Mouse (Mus musculus) cerebellum, postnatal 25 days (tissue): Measurements from ENCODE around the gene Dnmt1.

Experiments
- DNase-seq, 2 experiments: peaks; one replicate each; pipeline ENCODE4 v3.0.0; 2021; ENCODE audit warnings: mixed read lengths in 2 of 2

The Dnmt1 gene

DNA sequence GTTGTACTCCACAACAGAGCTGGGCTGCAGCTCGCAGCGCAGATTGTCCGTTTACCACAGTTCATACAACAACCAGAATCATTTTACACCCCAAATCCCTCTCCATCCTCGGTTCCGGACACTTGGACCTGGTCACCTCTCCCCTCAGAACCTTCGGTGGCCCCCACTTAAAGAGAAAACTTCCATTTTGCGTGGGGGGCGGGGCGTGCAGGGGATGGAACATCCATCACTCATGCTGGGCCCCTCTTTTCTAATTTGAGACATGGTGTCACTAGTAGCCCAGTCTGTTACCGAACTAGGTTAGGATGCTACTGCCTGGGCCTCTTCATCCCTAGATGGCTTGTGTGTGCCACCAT is 81.0 kb downstream of the Dnmt1 start:
- DNase-seq = peak in 1 of 2 experiments; percentile 66

DNA sequence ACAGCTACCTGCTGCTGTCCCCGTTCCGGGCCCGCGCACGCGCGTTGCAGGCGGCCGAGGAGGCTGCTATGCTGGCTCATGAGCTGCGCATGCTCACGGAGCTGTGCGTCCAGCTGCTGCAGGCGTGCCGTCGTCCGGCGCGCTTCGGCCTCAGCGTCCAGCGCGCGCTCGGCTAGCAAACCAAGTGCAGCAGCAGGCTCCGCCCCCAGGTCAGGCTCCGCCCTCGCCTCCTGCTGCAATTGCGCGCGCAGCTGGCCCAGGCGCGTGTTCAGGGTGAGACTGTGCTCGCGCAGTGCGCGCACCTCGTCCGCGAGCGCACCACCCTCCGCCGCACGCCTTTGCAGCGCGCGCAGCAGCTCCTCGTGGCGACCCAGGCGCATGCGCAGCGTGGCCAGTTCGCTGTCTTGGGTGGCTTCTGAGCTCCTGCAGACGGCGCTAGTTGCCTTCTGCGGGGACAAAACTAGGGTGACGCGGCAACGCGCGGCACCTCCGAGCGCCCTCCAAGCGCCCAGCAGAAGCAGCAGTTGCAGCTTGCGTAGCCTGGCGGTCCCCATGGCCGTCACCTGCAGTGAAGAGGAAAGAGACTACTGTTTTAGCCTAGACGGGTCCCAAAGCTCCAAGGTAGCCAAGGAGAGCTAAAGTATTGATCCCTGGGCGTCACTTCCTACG is 81.5 kb downstream of the Dnmt1 start:
- peak; percentile 100 for DNase-seq

DNA sequence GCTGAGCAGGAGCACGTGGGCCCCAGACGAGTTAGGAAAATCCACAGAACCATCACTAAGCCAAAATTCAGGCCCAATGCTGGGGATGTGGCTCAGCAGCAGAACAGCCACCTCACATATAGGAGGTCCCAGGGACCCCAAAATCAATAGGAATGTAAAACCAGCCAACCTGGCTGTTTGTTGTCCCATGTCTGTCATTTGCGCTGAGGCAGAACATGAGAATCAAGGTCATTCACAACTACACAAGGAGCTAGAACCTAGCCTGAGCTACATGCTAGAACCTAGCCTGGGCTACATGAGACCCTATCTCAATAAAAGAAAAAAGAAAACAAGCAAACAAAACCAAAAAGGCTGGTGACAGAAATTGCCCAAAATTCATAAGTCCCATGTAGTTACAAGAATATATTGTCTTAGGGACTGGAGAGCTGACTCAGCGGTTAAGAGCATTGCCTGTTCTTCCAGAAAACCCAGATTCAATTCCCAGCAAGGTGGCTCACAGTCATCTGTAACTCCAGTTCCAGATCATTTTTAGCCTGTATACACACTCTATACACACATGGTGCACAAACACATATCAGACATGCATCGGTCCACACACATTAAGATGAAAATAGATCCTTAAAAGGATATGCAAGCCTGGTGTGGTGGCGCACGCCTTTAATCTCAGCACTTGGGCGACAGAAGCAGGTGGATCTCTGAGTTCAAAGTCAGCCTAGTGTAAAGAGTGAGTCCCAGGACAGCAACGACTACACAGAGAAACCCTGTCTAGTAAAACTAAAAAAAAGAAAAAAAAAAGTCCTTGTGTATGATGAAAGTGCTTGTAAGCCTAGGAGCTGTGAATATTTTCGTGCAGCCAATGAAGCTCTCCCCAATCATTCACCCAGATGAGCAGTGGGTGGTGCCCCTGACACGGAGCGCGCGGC is 82.3 kb downstream of the Dnmt1 start:
- DNase-seq = no peak

DNA sequence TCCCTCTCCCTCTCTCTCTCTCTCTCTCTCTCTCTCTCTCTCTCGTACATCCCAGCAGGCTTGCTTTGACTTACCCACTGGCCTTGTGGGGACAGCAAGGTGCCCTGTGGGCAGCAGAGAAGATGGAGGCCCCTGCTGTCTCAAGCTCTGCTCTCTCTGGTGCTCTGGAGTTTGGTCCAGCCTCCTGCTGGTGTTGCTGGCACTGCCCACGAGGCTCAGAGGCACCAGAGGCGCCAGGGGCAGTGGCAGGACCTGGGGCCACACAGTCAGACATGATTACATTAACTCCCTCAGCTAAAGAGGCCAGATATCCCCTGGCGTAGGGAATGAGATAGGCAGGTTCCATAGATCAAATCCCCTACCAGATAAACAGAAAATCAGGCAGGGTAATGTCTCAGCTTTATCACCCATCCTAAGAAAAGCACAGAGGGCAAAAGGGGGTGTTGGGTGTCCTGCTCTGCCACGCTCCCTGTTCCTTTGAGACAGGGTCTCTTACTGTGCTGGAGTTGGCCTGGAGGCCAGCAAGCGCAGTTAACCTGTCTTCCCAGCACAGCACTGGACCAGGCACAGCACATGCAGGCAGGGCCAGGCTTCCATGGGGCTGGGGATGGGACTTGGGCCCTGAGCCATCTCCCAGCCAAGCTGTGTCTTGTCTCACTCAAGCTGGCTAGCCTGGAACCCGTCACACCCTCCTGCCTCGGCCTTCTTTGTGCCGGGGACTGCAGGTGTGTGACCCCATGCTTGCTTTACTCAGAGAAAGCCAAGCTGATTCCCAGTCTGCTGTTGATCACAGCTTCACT is 83.2 kb downstream of the Dnmt1 start:
- peak in 1 of 2 experiments; percentile 33 for DNase-seq

DNA sequence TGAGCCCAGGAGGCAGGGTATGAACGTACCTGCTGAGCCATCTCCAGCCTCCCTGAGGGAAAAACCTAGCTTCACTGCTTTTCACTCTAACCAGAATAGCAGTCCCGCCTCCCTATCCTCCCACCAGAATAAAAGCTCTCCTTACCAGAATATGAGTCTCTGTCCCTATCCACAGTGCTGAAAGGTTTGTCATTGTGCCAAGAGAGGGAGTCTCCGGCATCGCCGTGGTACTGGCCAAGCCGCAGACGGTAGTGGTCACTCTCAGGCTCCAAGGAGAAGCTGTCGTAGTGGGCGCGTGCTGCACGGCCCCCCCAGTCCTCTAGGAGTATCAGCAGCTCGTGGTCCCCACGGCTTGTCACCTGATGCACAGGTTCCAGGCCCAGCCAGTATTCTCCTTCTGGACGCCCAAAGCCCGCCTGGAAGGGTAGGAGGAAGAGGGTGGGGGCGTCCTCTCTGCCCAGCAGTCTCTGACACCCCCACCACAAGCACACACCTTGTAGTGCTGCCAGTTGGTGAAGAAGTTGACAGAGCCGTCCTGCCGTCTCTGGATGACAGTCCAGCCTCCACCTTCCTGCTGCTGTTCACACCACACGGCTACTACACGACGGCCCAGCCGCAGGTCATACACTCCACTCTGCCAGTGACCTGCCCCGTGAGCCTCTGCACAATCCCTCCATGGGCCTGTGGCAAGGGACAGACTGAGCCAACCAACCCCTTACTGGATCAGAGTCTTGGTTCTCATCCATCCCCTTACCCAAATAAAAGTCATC is 84.5 kb downstream of the Dnmt1 start:
- peak in 1 of 2 experiments; percentile 16 for DNase-seq

DNA sequence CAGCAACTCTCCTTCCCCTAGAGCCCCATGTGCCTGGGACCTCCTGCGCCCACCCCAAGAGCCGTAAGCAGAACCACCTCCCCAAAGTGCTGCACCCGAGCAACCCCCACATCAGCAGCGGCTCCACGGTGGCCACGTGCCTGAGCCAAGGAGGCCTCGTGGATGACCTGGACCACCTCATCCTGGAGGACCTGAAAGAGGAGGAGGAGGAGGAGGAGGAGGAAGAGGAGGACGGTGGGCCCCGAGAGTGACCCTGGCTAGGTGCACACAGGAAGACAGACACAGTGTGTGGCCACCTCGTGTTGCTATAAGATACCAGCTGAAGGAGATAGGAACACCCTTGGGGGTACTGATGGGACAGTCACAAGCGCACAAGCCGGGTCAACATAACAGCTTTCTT is 86.2 kb downstream of the Dnmt1 start:
- DNase-seq = no peak

DNA sequence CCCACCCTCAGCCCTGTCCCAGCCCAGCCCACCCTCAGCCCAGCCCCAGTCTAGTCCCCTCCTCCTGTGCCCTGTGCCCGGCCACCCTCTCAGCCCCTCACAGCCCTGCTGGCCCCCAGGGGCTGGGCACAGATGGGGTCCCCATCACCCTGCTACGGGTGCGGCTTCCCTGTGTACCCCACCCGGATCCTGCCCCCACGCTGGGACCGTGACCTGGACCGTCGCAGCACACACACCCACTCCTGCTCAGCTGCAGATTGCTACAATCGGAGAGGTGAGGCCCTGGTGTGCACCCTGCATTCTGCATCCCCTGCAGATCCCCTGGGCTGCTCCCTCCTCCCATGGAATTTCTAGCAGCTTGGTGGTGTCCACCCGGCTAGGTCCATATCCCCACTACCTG is 86.7 kb downstream of the Dnmt1 start:
- peak in 1 of 2 experiments; percentile 14 for DNase-seq

DNA sequence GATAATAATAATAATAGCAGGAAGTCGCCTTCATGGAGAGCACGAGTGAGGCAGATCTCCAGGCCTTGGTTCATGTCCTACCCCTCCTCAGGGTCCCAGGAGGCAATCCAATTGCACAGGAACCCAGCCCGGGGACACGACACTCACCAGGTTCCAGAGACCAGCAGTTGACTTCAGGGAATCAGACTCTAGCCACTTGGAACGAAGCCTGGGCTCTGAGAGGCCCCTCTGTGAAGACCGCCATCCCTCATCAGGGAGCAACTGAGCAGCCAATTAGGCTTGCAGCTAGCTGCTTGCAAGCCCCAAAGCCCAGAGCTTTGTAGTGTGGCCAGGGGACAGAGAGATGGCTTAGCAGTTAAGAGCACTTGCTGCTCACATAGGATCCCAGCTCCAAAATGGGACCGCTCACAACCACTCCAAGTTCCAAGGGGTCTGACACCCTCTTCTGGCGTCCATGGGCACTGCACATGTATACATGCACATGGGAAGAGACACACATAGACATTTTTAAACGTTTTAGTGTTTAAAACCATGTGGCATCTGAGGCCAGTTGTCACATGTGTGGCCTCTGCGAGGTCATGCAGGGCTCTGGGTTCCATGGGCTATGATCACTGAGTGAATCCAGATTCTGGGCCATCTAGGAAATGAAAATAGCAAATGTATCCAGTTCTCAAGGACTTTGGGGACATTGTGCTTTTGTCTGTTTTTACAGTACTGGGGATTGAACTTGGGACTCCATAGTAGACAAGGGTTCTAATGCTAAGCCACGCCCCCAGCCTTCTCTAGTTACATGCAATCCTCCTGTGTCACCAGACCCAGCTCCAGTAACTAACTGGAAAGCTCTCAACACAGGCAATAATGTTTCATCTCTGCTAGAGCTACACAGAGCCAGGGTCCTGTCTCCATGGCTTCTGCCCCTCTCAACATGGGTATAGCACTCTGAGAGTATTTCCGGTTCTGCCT is 89.2 kb downstream of the Dnmt1 start:
- peak; percentile 8 to 22 for DNase-seq

DNA sequence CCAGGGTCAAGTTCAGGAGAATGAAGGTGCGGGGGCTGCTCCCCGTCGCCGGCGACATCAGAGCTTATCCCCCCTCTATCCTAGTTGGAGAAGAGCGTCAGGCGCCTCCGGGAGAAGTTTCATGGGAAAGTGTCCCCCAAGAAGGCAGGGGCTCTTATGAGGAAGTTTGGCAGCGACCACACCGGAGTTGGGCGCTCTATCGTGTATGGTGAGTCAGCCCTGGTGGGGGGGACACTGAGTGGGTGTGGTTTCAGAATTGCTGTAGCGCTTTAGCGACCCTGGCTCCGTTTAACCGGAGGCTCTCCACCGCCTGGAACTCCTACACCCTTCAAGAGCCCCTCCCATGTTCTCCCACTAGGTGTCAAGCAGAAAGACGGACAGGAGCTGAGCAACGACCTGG is 90.4 kb downstream of the Dnmt1 start:
- peak in 1 of 2 experiments; percentile 22 for DNase-seq

DNA sequence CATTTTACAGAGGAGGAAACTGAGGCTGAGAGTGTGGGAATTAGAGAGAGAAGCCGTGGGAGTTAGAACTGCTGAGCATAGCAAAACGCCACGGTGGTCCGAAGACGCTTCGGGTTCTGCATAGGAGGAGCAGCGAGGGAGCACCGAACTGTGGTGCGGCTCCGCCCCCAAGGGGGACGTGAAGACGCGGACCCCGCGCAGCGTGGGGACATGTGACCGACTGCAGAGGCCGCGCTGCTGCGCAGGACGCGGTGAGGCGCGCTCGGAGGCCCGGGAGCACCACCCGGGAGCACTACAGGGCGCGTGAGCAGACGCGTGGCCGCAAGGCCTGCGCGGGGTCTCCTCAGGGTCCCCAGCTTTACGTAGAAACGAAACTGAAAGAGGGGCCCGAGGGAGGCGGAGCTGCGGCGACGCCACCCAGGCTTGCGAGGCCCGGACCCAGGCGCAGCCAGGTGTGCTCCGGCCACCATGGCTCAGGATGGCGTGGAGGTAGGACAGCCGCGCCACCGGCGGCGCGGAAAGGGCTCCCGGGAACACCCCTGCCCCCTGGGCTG is 91.2 kb downstream of the Dnmt1 start, which contains the start of gene A230050P20Rik:
TSS of gene A230050P20Rik (plus strand) at position 195 of the 554 bp plus-strand sequence.
- peak; percentile 69 to 80 for DNase-seq

DNA sequence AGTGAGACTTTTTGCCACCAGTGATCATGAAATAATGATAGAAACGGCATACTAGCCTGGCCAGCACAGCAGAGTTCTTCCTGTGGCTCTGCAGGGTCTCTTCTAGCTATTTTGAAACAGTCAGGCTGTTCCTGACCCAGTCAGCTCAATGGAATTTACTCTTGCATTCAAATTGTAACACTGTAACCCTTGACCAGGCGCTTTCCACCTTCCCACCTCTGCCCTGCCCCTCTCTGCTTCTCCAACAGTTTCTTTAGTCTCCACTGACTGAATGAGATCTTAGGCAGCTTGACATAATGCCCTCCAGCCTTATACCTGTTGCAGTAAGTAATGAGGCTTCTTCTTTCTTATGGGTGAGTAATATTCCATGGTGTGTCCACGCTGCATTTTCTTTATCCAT is 92.8 kb downstream of the Dnmt1 start:
- no peak for DNase-seq

DNA sequence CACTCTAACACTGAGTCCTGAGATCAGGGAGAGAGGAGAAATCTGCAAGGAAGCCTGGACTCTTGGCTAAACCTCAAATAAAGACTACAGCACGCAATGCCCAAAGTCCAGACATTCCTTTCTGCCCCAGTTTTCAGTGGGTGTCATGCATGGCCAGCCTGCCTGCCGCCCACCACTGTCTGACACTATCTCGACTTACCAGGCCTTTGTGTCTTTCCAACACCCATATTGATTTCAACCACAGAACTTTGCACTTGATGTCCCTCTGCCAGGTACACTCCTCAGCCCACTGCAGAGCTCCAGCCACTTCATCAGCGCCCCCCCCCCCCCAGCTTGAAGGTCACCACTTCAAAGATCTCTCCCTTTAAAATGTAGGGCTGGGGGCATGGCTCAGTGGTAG is 97.5 kb downstream of the Dnmt1 start:
- no peak for DNase-seq

DNA sequence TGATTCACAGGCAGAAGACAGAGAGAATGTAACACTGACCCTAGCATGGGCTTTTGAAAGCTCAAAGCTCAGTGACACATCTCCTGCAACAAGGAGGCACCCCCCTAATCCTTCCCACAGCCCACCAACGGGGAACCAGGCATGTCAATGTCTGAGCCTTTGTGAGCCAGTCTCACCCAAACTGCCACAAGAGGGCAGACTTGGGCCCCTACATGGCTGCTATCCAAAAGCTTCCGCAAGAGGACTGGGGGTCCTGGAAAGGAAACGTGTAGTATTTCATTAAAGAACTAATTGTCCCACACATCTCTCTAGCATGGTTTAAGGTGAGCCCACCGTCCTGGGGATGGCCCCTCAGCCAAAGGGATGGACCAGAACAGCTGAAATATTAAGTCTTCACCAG is 97.9 kb downstream of the Dnmt1 start:
- DNase-seq = peak; percentile 11 to 38

DNA sequence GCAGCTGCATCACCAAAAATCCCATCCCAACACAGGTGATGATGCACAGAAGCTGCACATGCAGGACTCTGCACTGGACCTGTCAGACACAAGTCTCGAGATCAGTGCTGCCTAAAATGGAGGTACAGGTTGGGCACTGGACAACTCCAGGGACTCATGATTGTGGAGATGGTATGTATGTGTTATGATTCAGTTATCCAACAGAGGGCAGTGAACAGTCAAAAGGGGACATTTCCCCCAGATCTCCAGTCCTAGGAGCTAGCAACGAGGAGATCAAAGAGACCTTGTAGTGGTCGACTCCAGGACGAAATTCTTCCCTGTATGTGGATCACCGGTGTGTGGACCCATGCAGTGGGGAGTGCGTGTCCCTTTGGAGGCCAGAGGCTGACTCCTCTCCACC is 99.8 kb downstream of the Dnmt1 start:
- no peak for DNase-seq
